Mouse (Mus musculus) MEL (cell line): ENCODE measurements around the gene Pcx.

Source experiments
- BHLHE40 ChIP-seq: IDR thresholded peaks from 2 replicates; pipeline ENCODE4 v1.6.1; 2012; ENCODE audit warnings: low read depth, mild to moderate bottlenecking, inconsistent platforms, low read length, improper control_type of control experiment, borderline replicate concordance
- CTCF ChIP-seq, 3 experiments: IDR thresholded peaks in 2 of 3; conservative IDR thresholded peaks in 1 of 3; 2 replicates each; pipeline ENCODE4 v1.5.1; 2011 to 2012; ENCODE audit warnings: low read length in 3 of 3, low read depth in 2 of 3, mild to moderate bottlenecking in 2 of 3, improper control_type of control experiment in 1 of 3, inconsistent platforms in 1 of 3, mixed read lengths in 1 of 3, moderate library complexity in 1 of 3; ENCODE audit not compliant: control insufficient read depth in 1 of 3, insufficient read depth in 1 of 3, poor library complexity in 1 of 3, severe bottlenecking in 1 of 3
- E2F4 ChIP-seq: IDR thresholded peaks from 2 replicates; pipeline ENCODE4 v1.6.1; 2011; ENCODE audit warnings: low read depth, low read length, improper control_type of control experiment, borderline replicate concordance
- EP300 ChIP-seq, 2 experiments: IDR thresholded peaks; 2 replicates each; pipeline ENCODE4 v1.6.1; 2011; ENCODE audit warnings: improper control_type of control experiment in 2 of 2, low read length in 2 of 2, low read depth in 1 of 2, mild to moderate bottlenecking in 1 of 2
- GABPA ChIP-seq: IDR thresholded peaks from 2 replicates; pipeline ENCODE4 v1.6.1; 2012; ENCODE audit warnings: low read depth, mild to moderate bottlenecking, inconsistent platforms, low read length, improper control_type of control experiment, moderate library complexity
- MAX ChIP-seq: IDR thresholded peaks from 2 replicates; pipeline ENCODE4 v1.6.1; 2011; ENCODE audit warnings: low read length, improper control_type of control experiment
- MEF2A ChIP-seq: IDR thresholded peaks from 2 replicates; pipeline ENCODE4 v1.6.1; 2014; ENCODE audit warnings: low read depth, mild to moderate bottlenecking, inconsistent platforms, low read length, improper control_type of control experiment; ENCODE audit not compliant: poor library complexity, insufficient replicate concordance, severe bottlenecking; ENCODE audit errors: extremely low read depth
- MXI1 ChIP-seq: IDR thresholded peaks from 2 replicates; pipeline ENCODE4 v1.6.1; 2011; ENCODE audit warnings: mild to moderate bottlenecking, low read depth, low read length, improper control_type of control experiment
- NRF1 ChIP-seq: IDR thresholded peaks from 2 replicates; pipeline ENCODE4 v1.6.1; 2014; ENCODE audit warnings: low read depth, mild to moderate bottlenecking, inconsistent platforms, low read length, improper control_type of control experiment, moderate library complexity; ENCODE audit not compliant: poor library complexity, insufficient read depth, severe bottlenecking
- POLR2A ChIP-seq, 2 experiments: IDR thresholded peaks; 2 replicates each; pipeline ENCODE4 v1.6.1; 2011 to 2012; ENCODE audit warnings: low read length in 2 of 2, mild to moderate bottlenecking in 2 of 2, control low read depth in 1 of 2, improper control_type of control experiment in 1 of 2, low read depth in 1 of 2, moderate library complexity in 1 of 2; ENCODE audit not compliant: control insufficient read depth in 1 of 2, insufficient read depth in 1 of 2, poor library complexity in 1 of 2
- POLR2AphosphoS2 ChIP-seq: IDR thresholded peaks from 2 replicates; pipeline ENCODE4 v1.6.1; 2011; ENCODE audit warnings: low read length, improper control_type of control experiment
- RCOR1 ChIP-seq: IDR thresholded peaks from 2 replicates; pipeline ENCODE4 v1.6.1; 2012; ENCODE audit warnings: low read depth, mild to moderate bottlenecking, inconsistent platforms, low read length, improper control_type of control experiment
- SIN3A ChIP-seq: IDR thresholded peaks from 2 replicates; pipeline ENCODE4 v1.6.1; 2012; ENCODE audit warnings: low read length, improper control_type of control experiment, inconsistent platforms

- TF ChIP-seq CTCF (IDR thresholded peaks at IDR 0.05 in 2 of 3, conservative IDR thresholded peaks at IDR 0.05 in 1 of 3; ENCODE audit: control insufficient read depth in 1 of 3, insufficient read depth in 1 of 3, low read depth in 2 of 3, low read length in 3 of 3, poor library complexity in 1 of 3, severe bottlenecking in 1 of 3) (no peak), POLR2AphosphoS2 (no peak), GABPA (no peak), NRF1 (no peak), MEF2A (no peak), RCOR1 (no peak), POLR2A (IDR thresholded peaks at IDR 0.05; ENCODE audit: control insufficient read depth in 1 of 2, insufficient read depth in 1 of 2, low read depth in 1 of 2, low read length in 2 of 2, poor library complexity in 1 of 2) (no peak), SIN3A (no peak), EP300 (IDR thresholded peaks at IDR 0.05; ENCODE audit: low read depth in 1 of 2, low read length in 2 of 2) (no peak), MAX (no peak), MXI1 (no peak), E2F4 (no peak), BHLHE40 (no peak)
Observed at GRCm38 (mm10) chr19:4542081-4542480, 31.8 kb downstream of the Pcx start.
